Mouse (Mus musculus) E14TG2a.4 (cell line): Measurements from ENCODE around the gene Thpo.

Source experiments
- CTCF ChIP-seq: conservative IDR thresholded peaks from 2 replicates; pipeline ENCODE4 v1.5.1; 2014; ENCODE audit warnings: low read length
- NANOG ChIP-seq: IDR thresholded peaks from 2 replicates; pipeline ENCODE4 v1.6.1; 2014; ENCODE audit warnings: borderline replicate concordance, low read length, mixed read lengths

DNA sequence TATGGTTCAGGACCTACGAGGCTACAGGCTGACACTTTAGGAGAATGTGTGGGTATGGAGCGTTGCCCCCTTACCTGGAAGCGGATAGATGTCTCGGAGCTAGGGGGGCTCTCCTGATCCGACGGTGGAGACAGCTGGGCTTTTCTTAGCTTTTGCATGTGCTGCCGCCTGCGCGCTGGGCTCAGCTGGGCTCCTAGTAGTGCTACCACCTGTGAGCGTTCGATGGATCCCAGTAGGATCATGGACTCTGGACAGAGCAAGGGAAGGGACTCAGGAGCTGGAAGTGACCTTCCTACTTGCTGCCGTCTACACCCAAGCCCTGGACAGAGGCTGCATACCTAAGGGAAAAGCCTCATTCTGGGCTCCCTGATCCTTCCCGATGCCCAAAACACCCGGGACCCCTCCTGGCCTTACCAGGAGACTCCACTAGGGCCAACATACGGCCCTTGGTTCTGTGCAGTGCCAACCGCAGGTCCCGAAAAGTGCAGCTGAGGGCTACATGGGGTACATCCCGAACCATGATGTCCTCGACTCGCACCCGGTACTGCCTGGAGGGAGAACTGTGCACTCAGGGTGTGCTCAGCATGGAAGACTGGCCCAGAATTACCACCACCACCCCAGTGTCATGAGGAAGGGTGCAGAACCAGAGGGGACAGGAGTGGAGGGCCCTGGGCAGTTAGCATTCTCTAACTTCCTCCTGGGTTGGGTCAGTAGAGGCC is 25.9 kb downstream of the Thpo start:
- TF ChIP-seq CTCF (no peak), NANOG (no peak)
